Mouse (Mus musculus) lung, postnatal 25 days (tissue): Measurements from ENCODE around the gene Setd1b.

Experiments
- DNase-seq: peaks from one replicate; pipeline ENCODE4 v3.0.0; 2022; ENCODE audit warnings: low spot score

Setd1b gene

DNA sequence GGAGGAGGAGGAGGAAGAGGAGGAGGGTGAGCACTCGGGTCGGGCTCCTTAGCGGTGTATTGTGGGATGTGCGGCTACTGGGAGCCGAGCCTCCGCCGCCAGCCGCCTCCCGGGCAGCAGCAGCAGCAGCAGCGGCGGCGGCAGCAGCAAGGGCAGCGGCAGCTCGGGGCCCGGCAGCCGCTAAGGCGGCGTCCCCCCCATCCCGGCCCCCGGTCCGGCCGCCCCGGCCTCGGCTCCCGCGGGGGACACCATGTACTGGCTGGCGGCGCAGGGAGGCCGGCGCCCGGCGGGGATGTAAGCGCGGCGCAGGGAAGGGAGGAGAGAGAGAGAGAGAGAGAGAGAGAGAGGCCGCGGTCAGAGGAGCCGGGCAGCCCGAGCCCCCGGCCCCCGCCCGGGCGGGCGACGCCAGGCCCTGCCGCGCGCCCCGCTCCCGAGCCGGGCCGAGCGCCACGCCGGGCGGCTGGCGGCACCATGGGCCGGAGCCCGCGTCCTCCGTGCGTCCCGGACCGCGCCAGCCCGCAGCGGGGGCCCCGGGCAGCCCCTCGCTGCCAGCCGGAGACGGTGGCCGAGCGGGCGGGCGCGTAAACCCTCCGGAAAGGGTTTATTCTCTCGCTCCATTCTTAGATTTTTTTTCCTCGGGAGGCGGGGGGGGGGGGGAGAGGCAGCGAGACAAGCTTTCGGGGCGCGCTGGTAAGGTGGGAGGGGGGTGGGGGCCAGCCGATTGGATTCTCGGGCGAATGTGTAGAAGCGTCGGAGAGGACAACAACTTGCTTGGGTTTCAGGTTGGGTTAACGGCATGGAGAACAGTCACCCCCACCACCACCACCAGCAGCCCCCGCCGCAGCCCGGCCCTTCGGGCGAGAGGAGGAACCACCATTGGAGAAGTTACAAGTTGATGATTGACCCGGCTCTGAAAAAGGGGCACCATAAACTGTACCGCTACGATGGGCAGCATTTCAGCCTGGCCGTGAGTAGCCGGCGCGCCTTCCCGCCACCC, at the start of gene Setd1b:
Setd1b (plus strand) TSS at position 33 of the 997 bp plus-strand sequence.
- DNase-seq: no peak

DNA sequence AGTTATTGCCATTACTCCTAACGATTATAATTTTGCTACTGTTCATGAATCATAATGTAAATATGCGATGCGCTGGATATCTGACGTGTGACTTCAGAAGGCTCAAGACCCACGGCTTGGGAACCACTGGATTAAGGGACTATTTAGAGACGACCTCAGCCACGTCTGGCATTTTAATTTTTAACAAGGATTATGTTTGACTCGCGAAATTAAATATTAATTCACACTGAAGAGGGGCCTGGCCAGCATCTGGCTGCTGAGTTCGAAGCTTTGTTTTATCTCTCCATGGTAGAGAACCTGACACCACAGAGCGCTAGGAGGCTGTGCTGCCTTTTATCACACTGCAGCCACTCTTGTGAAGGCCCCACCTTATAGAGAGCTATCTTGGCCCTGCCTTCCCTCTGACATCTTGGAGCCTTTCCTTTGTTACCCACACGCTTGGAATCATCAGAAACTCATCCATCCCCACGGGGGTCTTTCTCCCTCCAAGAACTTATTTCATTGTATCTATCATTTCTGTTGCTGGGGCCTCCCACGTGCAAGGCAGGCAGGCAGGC, 48.8 kb upstream of the Setd1b start:
- DNase-seq: no peak

GRCm38 (mm10) chr5:123094238-123094991, 47.6 kb upstream of the Setd1b start:
- no peak for DNase-seq

DNA sequence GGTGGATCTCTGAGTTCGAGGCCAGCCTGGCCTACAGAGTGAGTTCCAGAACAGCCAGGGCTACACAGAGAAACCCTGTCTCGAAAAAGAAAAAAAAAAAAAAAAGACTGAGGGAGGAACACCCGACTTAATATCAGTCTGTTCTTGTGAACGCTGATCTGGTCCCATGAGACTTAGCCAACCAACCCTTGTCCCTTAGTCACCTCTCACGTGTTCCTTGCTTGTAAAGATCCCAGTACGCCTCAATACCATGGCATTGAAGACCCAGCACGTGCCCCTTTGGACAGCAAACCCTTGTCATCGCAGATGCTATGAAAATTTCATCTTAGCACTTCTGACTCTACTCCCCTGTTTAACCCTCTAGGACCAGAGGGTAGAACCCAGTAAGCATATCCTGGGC, 45.7 kb upstream of the Setd1b start:
- DNase-seq: no peak

- no peak for DNase-seq
These were observed 43.5 kb upstream of the Setd1b start for GRCm38 (mm10) chr5:123098487-123098886.

DNA sequence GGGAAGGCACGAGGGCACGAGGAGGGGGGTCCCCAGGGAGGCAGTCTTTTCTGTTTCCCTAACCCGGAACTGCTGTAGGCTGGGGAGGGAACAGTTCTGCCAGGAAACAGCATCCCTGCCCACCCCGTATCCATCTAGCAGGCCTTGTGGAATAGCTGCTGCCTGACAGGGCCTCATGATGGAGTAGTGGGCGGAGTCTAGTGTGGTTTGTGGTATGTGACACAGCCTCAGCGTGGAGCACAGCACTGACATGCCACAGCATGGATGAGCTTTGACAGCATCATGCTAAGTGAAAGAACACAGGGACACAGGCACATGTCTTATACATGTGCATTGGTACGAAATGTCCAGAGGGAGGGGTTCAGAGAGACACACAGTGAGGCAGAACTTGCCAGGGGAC, 39.6 kb upstream of the Setd1b start:
- no peak for DNase-seq

DNA sequence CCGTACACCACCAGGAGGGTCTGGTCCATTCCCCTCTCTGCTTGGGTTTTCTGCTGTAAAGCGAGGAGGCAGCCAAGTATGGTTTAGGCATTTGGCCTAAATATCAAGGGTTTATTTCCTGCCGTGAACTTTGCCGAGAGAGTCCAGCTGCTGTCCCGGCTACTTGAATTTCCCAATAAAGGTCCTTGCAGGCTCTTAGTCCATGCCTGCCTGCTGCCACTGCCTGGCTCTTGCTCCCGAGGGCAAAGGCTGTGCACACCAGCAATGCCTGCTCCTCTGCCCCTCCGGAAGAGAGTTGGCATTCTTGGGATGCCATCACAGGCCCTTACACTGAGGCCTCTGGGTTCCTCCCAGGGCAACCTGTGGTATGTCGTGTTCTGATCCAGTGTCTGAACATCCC, 38.4 kb upstream of the Setd1b start:
- DNase-seq: peak; percentile 33

DNA sequence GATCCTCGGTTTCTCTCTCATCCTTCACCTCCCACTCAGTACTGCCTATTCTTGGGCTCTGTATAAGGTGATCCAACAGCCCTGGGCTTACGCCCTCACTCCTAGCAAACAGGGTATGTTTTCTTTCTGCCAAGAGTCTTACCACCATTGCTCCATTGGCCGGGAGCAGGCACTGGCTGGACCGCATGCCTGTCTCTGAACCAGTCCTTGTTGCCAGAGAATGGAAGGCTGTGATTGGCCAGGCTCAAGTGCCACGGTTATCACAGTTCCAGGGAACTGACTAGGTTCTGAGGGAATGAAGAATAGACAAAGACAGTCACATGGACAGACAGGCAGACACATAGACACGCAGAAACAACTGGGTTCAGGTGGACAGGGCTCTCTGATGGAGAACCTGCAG, 37.2 kb upstream of the Setd1b start:
- no peak for DNase-seq

DNA sequence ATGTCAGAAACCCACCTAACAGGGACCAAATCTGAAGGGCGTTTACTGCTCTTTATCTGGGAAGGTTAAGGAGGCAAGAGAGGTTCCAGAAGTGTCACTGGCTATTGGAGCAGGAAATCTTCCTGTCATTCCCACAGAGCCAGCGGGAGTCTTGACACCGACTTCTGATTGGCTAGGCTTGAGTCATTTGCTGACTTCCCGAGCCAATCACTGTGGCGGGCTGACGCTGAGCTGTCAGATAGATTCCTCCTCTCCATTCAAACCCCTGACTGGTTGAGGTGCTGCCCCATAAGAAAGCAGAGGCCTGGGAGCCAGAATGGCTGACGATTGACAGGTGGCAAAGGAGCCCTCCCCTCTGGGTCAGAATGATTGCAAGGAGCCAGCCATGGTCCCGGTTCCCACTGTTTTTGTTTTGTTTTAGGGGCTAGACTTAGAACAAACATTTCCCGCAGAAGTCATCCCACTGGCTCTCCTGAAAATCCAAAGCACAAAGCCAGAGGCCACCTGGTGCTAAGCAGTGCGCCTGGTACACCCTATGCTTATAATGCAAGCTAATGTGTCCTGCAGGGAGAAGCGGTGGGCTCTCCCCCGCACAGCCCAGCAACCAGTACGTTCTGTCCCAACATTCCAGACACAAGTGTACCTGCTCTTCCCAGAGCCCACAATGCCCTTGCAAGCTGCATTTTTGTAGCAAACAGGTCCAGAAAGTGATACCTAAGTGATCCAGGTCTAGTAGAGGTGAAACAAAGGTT, 32.4 kb upstream of the Setd1b start:
- peak; percentile 24 for DNase-seq

DNA sequence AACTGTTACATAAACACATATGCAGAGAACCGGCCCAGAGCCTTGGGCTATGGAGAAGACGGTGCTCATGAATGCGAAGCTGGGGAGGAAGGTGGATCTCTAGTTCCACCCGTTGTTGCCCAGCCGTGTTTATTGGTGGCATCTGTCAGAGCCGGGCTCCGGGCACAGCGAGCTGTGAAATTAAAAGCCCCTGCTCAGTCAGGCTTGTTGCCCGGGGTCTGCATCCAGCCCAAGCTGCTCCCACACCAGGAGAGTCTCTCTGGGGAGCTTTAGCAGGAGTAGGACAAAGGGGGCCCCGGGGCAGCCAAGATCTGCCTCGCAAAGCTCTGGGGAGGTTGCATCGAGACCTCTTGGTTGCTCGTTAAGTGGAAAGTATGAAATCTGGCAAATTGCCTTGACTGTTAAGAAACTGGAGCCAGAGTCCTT, 31.7 kb upstream of the Setd1b start:
- DNase-seq: peak; percentile 46

DNA sequence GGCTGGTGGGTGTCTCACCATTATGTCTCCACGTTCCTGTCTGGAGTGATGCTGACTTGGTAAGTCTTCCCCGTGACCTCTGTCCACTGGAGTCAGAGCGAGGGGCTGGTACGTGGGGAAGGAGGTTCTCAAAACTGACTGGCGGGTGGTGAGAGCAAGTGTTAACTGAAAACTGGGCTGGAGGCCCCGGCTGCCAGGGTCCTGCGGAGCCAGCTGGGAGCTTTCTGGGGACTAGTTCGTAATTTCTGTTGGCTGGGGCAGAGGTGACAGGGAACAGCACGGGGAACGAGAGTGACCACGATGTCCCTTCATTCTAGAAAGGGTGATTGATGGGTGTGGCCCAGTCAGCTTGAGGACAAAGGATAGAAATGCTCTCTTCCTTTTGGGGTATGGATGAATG, 27.9 kb upstream of the Setd1b start:
- no peak for DNase-seq

DNA sequence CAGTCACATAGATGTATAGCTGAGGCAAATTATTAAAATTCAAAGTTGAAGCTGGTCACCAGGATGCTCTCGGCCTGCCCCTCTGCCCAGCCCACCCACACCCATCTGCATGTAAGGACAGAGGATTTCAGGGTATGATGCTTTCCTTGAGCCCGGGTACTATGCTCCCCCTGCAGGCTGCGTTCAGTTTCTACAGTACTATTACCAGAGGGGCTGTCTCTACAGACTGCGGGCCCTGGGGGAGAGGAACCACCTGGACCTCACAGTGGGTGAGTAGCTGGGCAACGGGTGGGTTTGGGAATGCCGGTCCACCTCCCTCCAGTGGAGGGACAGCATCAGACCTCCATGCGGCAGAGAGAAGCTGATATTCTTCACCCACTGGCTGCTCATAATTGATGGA, 27.1 kb upstream of the Setd1b start:
- no peak for DNase-seq

DNA sequence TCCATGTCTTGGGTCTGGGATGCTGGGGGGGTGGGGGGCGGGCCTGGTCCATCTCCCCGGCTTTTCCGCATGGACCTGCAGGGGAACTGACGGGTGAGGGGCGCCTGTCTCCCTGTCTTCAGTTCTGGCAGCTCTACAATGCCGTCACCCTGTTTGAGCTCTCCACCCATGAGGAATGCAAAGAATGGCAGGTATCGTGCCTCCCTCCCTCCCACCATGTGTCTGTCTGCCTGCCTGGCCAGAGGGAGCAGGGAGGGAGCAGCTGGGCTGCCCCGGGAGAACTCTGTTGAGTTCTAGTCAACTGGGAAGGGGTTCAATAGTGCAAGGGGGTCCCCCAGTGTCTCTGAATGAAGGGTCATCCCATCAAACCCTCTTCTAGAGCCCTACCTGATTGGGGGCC, 25.9 kb upstream of the Setd1b start:
- DNase-seq: peak; percentile 41

GRCm38 (mm10) chr5:123117257-123117656, 24.7 kb upstream of the Setd1b start:
- DNase-seq: peak; percentile 86

DNA sequence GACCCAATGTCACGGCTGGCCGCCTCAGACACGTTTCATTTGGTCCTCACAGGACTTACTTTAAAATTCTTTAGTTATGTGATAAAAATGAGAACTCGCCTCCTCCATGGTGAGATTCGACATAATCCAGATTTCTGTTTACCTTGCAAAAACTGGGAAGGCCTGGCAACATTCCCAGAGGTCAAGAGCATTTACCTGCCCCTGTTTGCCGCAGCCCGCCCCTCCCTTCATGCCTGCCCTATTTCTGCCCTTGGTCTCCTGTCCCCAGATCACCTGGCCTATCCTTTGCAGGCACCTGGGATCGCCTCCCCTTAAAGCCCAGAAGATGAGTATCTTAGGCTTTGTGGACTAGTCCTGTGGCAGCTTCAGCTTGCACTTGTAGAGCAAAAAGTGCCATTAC, 24.2 kb upstream of the Setd1b start:
- peak; percentile 43 for DNase-seq

- DNase-seq: no peak
These were observed 23.2 kb upstream of the Setd1b start for GRCm38 (mm10) chr5:123118826-123119225.

DNA sequence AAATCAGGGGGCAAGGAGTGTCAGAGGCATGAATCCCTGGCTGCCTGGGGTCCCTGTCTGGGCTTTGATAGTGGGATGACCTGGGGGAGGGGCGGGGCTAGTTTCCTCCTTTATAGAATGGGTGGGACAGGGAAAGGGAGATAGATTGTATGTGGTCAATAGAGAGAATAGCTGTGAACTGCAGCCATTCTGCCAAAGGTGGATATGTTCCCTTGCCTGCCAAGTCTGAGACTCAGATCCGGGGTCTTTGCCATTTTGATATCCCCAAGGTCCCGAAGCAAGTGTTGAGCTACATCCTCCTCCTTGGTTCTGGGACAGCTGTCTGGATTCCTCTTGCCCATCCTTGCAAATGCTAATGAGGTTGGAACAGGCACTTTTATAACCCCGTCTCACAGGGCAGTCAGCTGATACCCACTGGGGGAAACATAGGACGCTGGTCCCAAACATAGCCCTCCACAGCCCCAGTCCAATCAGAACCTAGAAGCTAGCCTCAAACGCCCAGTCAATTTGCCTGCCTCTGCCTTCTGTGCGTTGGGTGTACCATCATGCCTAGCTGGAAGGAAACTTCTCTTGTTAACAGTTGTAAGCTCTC, 21.3 kb upstream of the Setd1b start:
- no peak for DNase-seq

DNA sequence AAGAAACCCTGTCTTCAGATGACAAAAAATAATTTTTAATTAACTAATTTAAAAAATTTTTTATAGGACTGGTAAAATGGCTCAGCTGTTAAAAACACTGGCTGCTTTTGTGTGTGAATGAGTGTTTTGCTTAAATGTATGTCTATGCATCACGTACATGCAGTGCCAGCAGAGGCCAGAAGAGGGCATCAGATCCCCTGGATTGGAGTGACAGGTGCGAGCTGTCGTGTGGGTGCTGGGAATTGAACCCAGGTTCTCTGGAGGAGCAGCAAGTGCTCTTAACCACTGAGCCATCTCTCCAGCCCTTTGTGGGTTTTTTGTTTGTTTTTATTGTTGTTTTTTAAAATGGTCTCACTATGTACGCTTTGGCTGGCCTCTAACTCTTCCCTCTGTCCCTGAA, 19.8 kb upstream of the Setd1b start:
- no peak for DNase-seq

DNA sequence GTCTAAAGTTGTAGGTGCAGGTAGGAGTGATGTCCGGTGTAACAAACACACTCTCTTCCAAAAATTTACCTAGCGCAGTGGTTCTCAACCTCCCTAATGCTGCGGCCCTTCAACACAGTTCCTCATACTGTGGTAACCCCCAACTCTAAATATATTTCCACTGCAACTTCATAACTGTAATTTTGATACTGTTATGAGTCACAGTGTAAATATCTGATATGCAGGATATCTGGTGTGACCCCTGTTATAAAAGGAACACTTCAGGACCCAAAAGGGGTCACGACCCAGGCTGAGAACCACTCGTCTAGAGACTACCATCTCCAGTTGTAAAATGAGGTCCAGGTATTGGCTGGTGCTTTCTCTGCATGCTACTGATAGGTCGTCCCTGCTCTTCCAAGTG, 16.9 kb upstream of the Setd1b start:
- no peak for DNase-seq

DNA sequence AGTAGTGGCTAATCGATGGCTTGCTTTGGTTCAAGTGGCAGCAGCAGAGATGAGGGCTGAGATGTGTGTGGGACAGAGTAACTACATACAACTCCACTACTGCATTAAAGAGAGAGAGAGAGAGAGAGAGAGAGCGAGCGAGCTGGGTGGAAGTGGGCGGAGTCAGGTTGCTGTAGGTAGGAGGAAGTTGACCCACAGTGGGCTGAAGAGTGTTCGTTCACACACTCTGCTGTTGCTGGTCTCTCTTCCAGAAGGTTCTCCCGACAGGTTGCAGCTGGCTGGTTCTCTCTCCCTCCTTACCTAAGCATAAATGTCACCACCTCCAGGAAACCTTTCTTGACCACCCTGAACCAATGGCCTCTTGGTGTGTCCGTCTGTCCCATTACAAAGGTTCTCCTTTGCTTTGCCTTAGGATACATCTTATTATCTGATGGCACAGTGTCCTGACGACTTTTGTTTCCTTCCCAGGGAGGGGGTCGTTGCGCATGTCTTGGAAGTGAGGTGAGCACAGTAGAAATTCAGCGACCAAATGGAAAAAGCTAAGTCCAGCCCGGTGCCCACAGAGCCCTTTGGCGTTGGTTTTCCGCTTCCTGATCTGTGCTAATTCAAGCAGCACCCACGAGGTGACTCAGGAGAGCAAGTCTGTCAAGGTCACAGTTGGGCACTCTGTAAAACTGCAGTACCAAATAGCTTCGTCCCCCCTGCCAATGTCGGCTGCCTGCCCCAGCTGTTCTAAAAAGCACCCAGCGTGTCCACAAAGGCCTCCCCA, 16.2 kb upstream of the Setd1b start:
- no peak for DNase-seq

DNA sequence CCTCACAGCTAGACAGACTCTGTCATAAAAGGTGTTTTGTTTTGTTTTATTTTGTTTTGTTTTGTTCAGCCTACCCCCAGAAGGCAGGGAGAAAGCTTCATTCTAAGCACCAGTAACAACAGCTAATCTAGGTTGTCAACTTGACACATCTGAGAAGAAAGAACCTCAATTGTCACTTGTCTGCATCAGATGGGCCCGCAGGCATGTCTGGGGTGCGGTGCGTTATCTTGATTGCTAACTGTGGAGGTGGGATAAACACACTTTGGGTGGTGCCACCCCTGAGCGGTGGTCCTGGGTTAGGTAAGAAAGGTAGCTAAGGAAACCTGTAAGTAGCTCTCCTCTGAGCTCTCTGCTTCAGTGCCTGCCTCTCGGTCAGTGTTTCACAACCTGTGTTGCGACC, 15.0 kb upstream of the Setd1b start:
- DNase-seq: no peak
